Mouse (Mus musculus): ENCODE measurements around the gene Slc7a10. TPM values are rescaled to one million over a fixed set of nuclear protein-coding genes. Genes with fewer than 3 reads are reported as not detected.
A peak's percentile ranks its signal among the peaks of the same experiment; 100 is the strongest.

Gene Slc7a10
- total and polyA plus RNA-seq, 3 experiments, result 0.60 to 2.9 (median 0.77) TPM

DNA sequence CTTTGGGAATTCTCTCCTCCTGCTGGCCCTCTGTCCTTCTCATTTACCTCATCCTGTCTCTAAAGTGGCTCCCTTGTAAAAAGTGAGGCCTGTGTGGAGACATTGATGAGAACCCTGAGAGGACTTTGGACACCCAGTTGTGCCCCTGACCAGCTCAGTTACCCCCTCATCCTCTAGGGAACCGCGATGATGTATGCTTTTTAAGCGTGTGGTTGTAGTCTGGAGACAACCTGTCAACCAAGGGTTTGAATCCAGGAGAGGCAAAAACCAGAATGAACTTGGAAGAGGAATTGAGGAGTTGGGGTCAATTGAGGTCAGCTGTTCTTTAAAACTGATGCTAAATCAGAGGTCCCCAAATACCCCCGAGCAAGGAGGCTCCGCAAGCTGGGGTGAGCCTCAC, 29.5 kb downstream of the Slc7a10 start:
- no peaks in the 10 kb centered on the region for H3K27me3 ChIP-seq (ENCODE audit: control insufficient read depth, insufficient read depth, low read length)

DNA sequence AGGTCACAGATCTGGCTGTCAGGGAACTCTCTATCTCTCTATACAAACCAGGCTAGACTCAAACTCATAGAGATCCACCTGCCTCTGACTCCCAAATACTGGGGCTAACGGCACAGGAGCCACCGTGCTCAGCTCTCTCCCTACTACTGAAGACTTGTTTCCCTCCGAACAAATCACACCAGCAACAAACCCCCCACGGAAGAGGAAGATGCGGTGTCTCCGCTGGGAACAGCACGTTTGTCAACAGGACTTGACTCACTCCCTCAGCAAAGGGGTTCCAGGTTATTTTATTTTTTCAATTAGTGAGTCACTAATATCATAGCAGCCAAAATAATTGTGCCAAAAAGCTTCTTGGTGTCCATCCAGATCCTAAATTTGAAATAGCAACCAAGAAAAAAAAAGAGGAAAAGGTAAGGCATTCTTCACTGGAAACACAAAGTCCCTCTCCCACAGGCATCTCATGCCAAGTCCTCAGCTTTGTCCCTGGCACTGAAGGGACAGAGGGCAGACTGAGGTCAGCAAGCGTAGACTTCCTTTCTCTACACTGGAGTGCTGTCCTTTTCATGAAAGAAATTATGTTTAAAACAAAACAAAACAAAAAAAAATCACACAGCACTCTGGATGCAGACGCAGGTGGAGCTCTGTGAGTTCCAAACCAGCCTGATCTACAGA, 34.6 kb downstream of the Slc7a10 start:
- Histone ChIP-seq H3K27me3 (ENCODE audit: control insufficient read depth, insufficient read depth, low read length) (no peaks in the 10 kb centered on the region), H3K36me3 (ENCODE audit: control insufficient read depth, insufficient read depth, low read length) (no peaks in the 10 kb centered on the region), H3K9ac (ENCODE audit: low read depth, low read length) (no peak overlapping the region), H3K4me3 (no peak overlapping the region), H3K79me2 (replicated peaks; ENCODE audit: control insufficient read depth, insufficient read depth, low read length) (no peaks in the 10 kb centered on the region), H3K4me1 (ENCODE audit: control insufficient read depth, insufficient read depth, low read length) (no peaks in the 10 kb centered on the region), H3K27ac (no peak overlapping the region)
- no peak for DNase-seq
- intact Hi-C loops (cut with DNase I), result no loop called here
- TF ChIP-seq EP300 (IDR thresholded peaks at IDR 0.05; ENCODE audit: insufficient read depth, low read depth, low read length) (no peak), CTCF (IDR thresholded peaks at IDR 0.05) (no peak), POLR2A (IDR thresholded peaks at IDR 0.05; ENCODE audit: insufficient read depth, low read depth, low read length) (no peak)
- WGBS, result 49% methylated on average over 9 of the region's 9 CpGs

More for the DNA sequence above, 29.5 kb downstream of the Slc7a10 start:
- WGBS, result 55% methylated on average over 5 of the region's 5 CpGs
- DNase-seq, result no peak
- Histone ChIP-seq H3K9ac (ENCODE audit: low read depth, low read length) (0 out of 2 replicates have a peak overlapping the region, but pooled peaks have one; percentile 5), H3K36me3 (ENCODE audit: control insufficient read depth, insufficient read depth, low read length) (no peaks in the 10 kb centered on the region), H3K79me2 (replicated peaks; ENCODE audit: control insufficient read depth, insufficient read depth, low read length) (no peaks in the 10 kb centered on the region), H3K4me3 (peak overlapping the region; percentile 46), H3K4me1 (ENCODE audit: control insufficient read depth, insufficient read depth, low read length) (no peaks in the 10 kb centered on the region), H3K27ac (no peak overlapping the region)
- TF ChIP-seq EP300 (IDR thresholded peaks at IDR 0.05; ENCODE audit: insufficient read depth, low read depth, low read length), result no peak
- no peak for TF ChIP-seq CTCF (IDR thresholded peaks at IDR 0.05)
- TF ChIP-seq POLR2A (IDR thresholded peaks at IDR 0.05; ENCODE audit: insufficient read depth, low read depth, low read length), result no peak
- intact Hi-C loops (cut with DNase I), result no loop called here

- WGBS, result 75% methylated on average over 3 of the region's 3 CpGs
- no peak for DNase-seq
- H3K36me3 ChIP-seq (ENCODE audit: control insufficient read depth, insufficient read depth, low read length), result no peaks in the 10 kb centered on the region
- H3K27ac ChIP-seq, result no peak overlapping the region
- H3K4me1 ChIP-seq (ENCODE audit: control insufficient read depth, insufficient read depth, low read length), result peaks cover under 1% of the 10 kb centered on the region; the same call in 1 of the 2 replicates
- no peak overlapping the region for H3K9ac ChIP-seq (ENCODE audit: low read depth, low read length)
- H3K4me3 ChIP-seq, result no peak overlapping the region
- TF ChIP-seq CTCF (IDR thresholded peaks at IDR 0.05), result peak; percentile 28
- no peak for TF ChIP-seq EP300 (IDR thresholded peaks at IDR 0.05; ENCODE audit: insufficient read depth, low read depth, low read length)
- H3K79me2 ChIP-seq (replicated peaks; ENCODE audit: control insufficient read depth, insufficient read depth, low read length), result no peaks in the 10 kb centered on the region
- intact Hi-C loops (cut with DNase I), result loop anchor here (5.0 kb wide), 2 partner anchors 87 to 102 kb away; partner anchors contain the start of genes Gpatch1 and Rhpn2
- no peaks in the 10 kb centered on the region for H3K27me3 ChIP-seq (ENCODE audit: control insufficient read depth, insufficient read depth, low read length)
These were observed 44.1 kb downstream of the Slc7a10 start for GRCm38 (mm10) chr7:35230333-35230732.

- Histone ChIP-seq H3K4me1 (ENCODE audit: control insufficient read depth, insufficient read depth, low read length) (peaks cover 1% of the 10 kb centered on the region; the same call in 1 of the 2 replicates), H3K36me3 (ENCODE audit: control insufficient read depth, insufficient read depth, low read length) (no peaks in the 10 kb centered on the region), H3K4me3 (no peak overlapping the region), H3K27ac (no peak overlapping the region), H3K9ac (ENCODE audit: low read depth, low read length) (no peak overlapping the region), H3K27me3 (ENCODE audit: control insufficient read depth, insufficient read depth, low read length) (no peaks in the 10 kb centered on the region), H3K79me2 (replicated peaks; ENCODE audit: control insufficient read depth, insufficient read depth, low read length) (no peaks in the 10 kb centered on the region; the same call in 1 of the 2 replicates)
- intact Hi-C loops (cut with DNase I), result loop anchor here (5.0 kb wide), 2 partner anchors 84 to 99 kb away; partner anchors contain the start of genes Gpatch1 and Rhpn2
- no peak for DNase-seq
- TF ChIP-seq POLR2A (IDR thresholded peaks at IDR 0.05; ENCODE audit: insufficient read depth, low read depth, low read length) (no peak), EP300 (IDR thresholded peaks at IDR 0.05; ENCODE audit: insufficient read depth, low read depth, low read length) (no peak), CTCF (IDR thresholded peaks at IDR 0.05) (no peak)
- WGBS, result 63% methylated on average over 13 of the region's 13 CpGs
These were observed 46.7 kb downstream of the Slc7a10 start for GRCm38 (mm10) chr7:35232796-35233455.

DNA sequence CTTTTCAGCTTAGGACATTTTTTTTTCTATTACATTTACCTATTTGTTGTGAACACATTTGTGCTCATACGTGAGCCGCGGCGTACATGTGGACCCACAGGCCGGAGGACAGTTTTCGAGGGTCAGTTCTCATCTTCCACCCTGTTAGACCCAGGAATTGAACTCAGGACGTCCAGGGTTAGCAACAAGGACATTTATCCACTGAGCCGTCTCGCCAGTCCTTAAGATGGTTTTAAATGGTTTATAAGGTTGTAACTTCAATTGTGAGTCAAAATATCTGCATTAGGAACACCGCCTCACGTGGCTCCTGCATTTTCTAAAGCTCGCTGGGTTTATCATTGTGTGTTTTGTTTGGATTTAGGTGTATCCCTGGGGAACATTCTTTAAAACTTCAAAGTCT, 47.7 kb downstream of the Slc7a10 start:
- H3K27ac ChIP-seq, result peak overlapping the region; percentile 58; the same call in 1 of the 2 replicates
- H3K36me3 ChIP-seq (ENCODE audit: control insufficient read depth, insufficient read depth, low read length), result no peaks in the 10 kb centered on the region
- peaks cover 1% of the 10 kb centered on the region; the same call in 1 of the 2 replicates for H3K4me1 ChIP-seq (ENCODE audit: control insufficient read depth, insufficient read depth, low read length)
- no peak for DNase-seq
- WGBS, result 63% methylated on average over 12 of the region's 12 CpGs
- no peak overlapping the region for H3K9ac ChIP-seq (ENCODE audit: low read depth, low read length)
- H3K27me3 ChIP-seq (ENCODE audit: control insufficient read depth, insufficient read depth, low read length), result no peaks in the 10 kb centered on the region
- intact Hi-C loops (cut with DNase I), result loop anchor here (5.0 kb wide), 2 partner anchors 83 to 98 kb away; partner anchors contain the start of genes Gpatch1 and Rhpn2
- TF ChIP-seq CTCF (IDR thresholded peaks at IDR 0.05) (no peak), POLR2A (IDR thresholded peaks at IDR 0.05; ENCODE audit: insufficient read depth, low read depth, low read length) (no peak), EP300 (IDR thresholded peaks at IDR 0.05; ENCODE audit: insufficient read depth, low read depth, low read length) (no peak)
- no peaks in the 10 kb centered on the region; the same call in 1 of the 2 replicates for H3K79me2 ChIP-seq (replicated peaks; ENCODE audit: control insufficient read depth, insufficient read depth, low read length)
- peak overlapping the region; percentile 69 for H3K4me3 ChIP-seq

All from heart, adult 2 months (tissue).